Mouse (Mus musculus): ENCODE data around the gene Fam149b. TPM values are rescaled to one million over a fixed set of nuclear protein-coding genes. Genes with fewer than 3 reads are reported as not detected.

Gene Fam149b
- polyA plus RNA-seq, 1 experiment from 2014 or later = 56.1 TPM

DNA sequence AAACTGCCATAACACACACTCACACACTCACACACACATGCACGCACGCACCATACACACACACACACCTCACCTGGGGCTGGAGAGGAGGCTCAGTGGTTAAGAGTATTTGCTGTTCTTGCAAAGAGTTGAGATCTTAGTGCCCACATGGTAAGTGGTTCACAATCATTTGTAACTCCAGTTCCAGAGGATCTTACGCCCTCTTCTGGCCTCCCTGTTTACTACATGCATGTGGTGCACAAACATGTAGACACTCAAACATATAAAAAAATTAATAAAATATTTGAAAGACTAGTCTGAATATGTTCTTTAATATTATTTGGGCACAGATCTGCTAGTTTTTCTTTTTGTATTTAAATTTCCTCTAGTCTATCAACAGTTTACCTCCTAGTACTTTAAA lies 20.3 kb downstream of the Fam149b start:
- Histone ChIP-seq H3K27me3 (no peaks in the 10 kb centered on the region), H3K9ac (replicated peaks) (no peak overlapping the region), H3K36me3 (peaks cover 73% of the 10 kb centered on the region), H3K4me1 (no peaks in the 10 kb centered on the region), H3K9me3 (no peaks in the 10 kb centered on the region), H3K4me3 (no peak overlapping the region), H3K4me2 (replicated peaks) (no peak overlapping the region), H3K27ac (replicated peaks) (no peak overlapping the region)
- ATAC-seq (ENCODE audit: low FRiP score, low read depth) = no peak
- 92% methylated on average over 3 of the region's 3 CpGs for WGBS

GRCm38 (mm10) chr14:20370798-20371197 lies 22.8 kb downstream of the Fam149b start:
- H3K27me3 ChIP-seq = no peaks in the 10 kb centered on the region
- no peak for ATAC-seq (ENCODE audit: low FRiP score, low read depth)
- H3K36me3 ChIP-seq = peaks cover 67% of the 10 kb centered on the region
- H3K4me3 ChIP-seq = no peak overlapping the region
- no peaks in the 10 kb centered on the region for H3K4me1 ChIP-seq
- no peak overlapping the region for H3K9ac ChIP-seq (replicated peaks)
- no peak overlapping the region for H3K27ac ChIP-seq (replicated peaks)
- H3K4me2 ChIP-seq (replicated peaks) = no peak overlapping the region
- no peaks in the 10 kb centered on the region for H3K9me3 ChIP-seq
- 87% methylated on average over 7 of the region's 7 CpGs for WGBS

DNA sequence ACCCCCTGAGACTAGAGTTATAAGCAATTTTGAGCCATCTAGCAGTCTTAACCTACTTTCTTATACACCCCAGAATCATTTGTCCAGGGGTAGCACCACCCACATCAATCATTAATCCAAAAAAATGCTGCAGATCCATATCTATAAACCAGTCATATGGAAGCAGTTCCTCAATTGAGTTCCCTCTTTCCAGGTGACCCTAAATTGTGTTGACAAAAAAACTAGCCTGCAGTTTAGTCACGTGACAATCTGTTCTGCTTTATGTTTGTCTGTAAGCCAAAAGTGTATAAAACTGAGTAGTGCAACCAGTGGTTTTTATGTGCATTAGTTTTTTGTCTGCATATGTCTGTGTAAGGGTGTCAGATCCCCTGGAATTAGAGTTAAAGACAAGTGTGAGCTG lies 23.9 kb downstream of the Fam149b start:
- H3K27me3 ChIP-seq = no peaks in the 10 kb centered on the region
- no peak overlapping the region for H3K27ac ChIP-seq (replicated peaks)
- H3K36me3 ChIP-seq = peaks cover 68% of the 10 kb centered on the region
- no peaks in the 10 kb centered on the region for H3K4me1 ChIP-seq
- no peak for ATAC-seq (ENCODE audit: low FRiP score, low read depth)
- 92% methylated on average over 1 of the region's 1 CpGs for WGBS
- H3K4me2 ChIP-seq (replicated peaks) = no peak overlapping the region
- no peak overlapping the region for H3K9ac ChIP-seq (replicated peaks)
- H3K9me3 ChIP-seq = no peaks in the 10 kb centered on the region
- no peak overlapping the region for H3K4me3 ChIP-seq

DNA sequence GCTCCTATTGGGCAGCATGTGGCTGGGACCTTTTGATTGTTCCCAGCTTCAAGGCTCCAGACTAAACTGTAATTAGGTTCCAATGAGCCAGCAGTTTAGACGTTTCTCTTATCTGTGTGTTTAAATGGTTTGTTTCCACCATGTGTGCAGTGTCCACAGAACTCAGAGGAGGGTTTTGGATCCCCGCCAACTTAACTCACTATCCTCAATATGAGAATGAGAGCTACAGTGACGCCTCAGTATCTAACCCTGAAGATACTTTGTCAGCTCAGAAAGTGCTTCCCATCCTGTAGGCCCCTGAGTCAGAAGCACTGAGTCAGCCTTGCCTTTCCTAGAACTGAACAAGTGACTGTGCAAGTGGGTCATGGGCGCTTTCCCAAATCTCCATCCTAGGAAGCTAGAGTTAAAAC lies 29.2 kb downstream of the Fam149b start:
- H3K36me3 ChIP-seq = peaks cover 78% of the 10 kb centered on the region
- no peak overlapping the region for H3K9ac ChIP-seq (replicated peaks)
- no peaks in the 10 kb centered on the region for H3K4me1 ChIP-seq
- WGBS = 90% methylated on average over 4 of the region's 4 CpGs
- no peak for ATAC-seq (ENCODE audit: low FRiP score, low read depth)
- no peak overlapping the region for H3K27ac ChIP-seq (replicated peaks)
- H3K4me2 ChIP-seq (replicated peaks) = no peak overlapping the region
- H3K4me3 ChIP-seq = no peak overlapping the region
- H3K9me3 ChIP-seq = no peaks in the 10 kb centered on the region
- H3K27me3 ChIP-seq = no peaks in the 10 kb centered on the region

GRCm38 (mm10) chr14:20378313-20379061 lies 30.5 kb downstream of the Fam149b start:
- Histone ChIP-seq H3K4me1 (no peaks in the 10 kb centered on the region), H3K27ac (replicated peaks) (no peak overlapping the region), H3K9me3 (no peaks in the 10 kb centered on the region), H3K27me3 (no peaks in the 10 kb centered on the region), H3K4me3 (no peak overlapping the region), H3K4me2 (replicated peaks) (no peak overlapping the region), H3K36me3 (peaks cover 78% of the 10 kb centered on the region), H3K9ac (replicated peaks) (no peak overlapping the region)
- ATAC-seq (ENCODE audit: low FRiP score, low read depth) = no peak
- 43% methylated on average over 13 of the region's 13 CpGs for WGBS

GRCm38 (mm10) chr14:20379087-20379640 lies 31.2 kb downstream of the Fam149b start:
- Histone ChIP-seq H3K4me2 (replicated peaks) (no peak overlapping the region), H3K9ac (replicated peaks) (no peak overlapping the region), H3K4me3 (no peak overlapping the region), H3K36me3 (peaks cover 79% of the 10 kb centered on the region), H3K27me3 (no peaks in the 10 kb centered on the region), H3K27ac (replicated peaks) (no peak overlapping the region), H3K4me1 (no peaks in the 10 kb centered on the region), H3K9me3 (no peaks in the 10 kb centered on the region)
- no peak for ATAC-seq (ENCODE audit: low FRiP score, low read depth)
- WGBS = 92% methylated on average over 5 of the region's 5 CpGs

DNA sequence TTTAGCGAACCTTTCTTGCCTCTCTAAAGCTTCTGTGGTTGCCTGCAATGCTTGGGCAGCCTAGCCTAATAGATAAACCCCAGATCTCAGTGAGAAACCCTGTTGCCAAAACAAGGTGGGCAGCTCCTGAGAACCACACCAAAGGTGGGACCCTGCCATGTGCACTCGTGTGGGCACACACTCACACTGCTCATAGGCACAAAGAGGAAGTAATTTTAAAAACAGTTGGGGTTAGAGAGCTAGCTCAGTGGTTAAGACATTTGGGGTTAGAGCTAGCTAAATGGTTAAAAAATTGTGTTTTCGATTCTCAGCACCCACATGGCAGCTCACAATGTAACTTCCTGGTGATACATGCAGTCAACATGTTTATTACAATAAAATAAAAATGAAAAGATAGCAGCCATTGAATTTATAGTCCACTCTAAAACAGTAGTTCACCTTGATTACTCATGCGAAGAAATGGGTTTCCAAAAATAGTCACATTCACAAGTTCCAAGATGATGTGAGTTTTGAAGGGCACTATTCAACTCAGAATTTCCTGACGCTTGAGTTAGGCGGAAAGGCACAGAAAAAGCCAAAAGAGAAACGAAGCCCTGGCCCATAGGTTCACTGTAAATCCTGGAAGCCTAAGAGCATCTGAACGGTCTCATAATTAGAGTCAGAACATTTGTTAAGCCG lies 31.9 kb downstream of the Fam149b start:
- WGBS = 92% methylated on average over 9 of the region's 9 CpGs
- H3K27me3 ChIP-seq = no peaks in the 10 kb centered on the region
- H3K36me3 ChIP-seq = peaks cover 85% of the 10 kb centered on the region

GRCm38 (mm10) chr14:20388441-20389129 lies 40.6 kb downstream of the Fam149b start, which contains the start of gene Dnajc9:
Gene Dnajc9 (minus strand): TSS chr14:20388910.
- WGBS = under 1% methylated on average over 59 of the region's 59 CpGs
- H3K9me3 ChIP-seq = no peaks in the 10 kb centered on the region
- H3K9ac ChIP-seq (replicated peaks) = peak within 1 kb of the TSS; percentile 75
- peaks cover 42% of the 10 kb centered on the region for H3K4me1 ChIP-seq
- H3K36me3 ChIP-seq = peaks cover 45% of the 10 kb centered on the region
- H3K27me3 ChIP-seq = no peaks in the 10 kb centered on the region
- peak within 1 kb of the TSS; percentile 80 for H3K4me2 ChIP-seq (replicated peaks)
- peak within 1 kb of the TSS; percentile 79 for H3K4me3 ChIP-seq
- ATAC-seq (ENCODE audit: low FRiP score, low read depth) = peak; percentile 75
- H3K27ac ChIP-seq (replicated peaks) = peak within 1 kb of the TSS; percentile 62

More for the DNA sequence above, 31.9 kb downstream of the Fam149b start:
- Histone ChIP-seq H3K4me1 (no peaks in the 10 kb centered on the region), H3K27ac (replicated peaks) (no peak overlapping the region), H3K9ac (replicated peaks) (no peak overlapping the region), H3K9me3 (no peaks in the 10 kb centered on the region), H3K4me2 (replicated peaks) (no peak overlapping the region), H3K4me3 (no peak overlapping the region)
- no peak for ATAC-seq (ENCODE audit: low FRiP score, low read depth)

DNA sequence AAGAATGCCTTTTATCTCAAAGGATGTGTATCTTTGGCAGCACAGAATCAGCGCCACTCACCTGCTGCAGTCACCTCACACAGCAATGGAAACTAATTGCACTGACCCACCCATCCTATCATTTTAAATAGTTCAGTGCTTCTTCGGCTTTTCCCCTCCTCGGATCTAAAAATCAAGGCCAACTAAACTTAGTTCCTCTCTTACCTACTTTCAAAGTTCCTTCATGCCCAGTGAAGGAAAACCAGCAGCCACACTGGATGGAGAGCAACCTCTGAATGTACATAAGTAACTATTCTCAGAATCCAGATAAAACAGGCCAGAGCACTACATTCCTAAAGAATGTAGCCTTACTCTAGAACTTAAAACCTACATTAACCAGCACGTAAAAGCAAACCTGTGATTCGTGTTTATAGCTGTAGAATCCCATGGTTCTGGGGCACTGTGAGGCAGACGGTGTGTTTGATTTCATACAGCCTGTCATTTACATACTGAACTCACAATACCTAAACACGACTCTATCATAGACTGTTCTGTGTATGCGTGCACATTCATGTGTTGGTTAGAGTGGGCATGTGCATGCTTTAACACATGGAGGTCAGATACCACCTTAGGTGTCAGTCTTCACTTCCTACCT lies 41.6 kb downstream of the Fam149b start:
- no peaks in the 10 kb centered on the region for H3K9me3 ChIP-seq
- peak overlapping the region; percentile 75 for H3K9ac ChIP-seq (replicated peaks)
- no peaks in the 10 kb centered on the region for H3K27me3 ChIP-seq
- no peak for ATAC-seq (ENCODE audit: low FRiP score, low read depth)
- peak overlapping the region; percentile 80 for H3K4me2 ChIP-seq (replicated peaks)
- peak overlapping the region; percentile 79 for H3K4me3 ChIP-seq
- H3K4me1 ChIP-seq = peaks cover 48% of the 10 kb centered on the region
- peaks cover 36% of the 10 kb centered on the region for H3K36me3 ChIP-seq
- WGBS = 91% methylated on average over 8 of the region's 8 CpGs
- no peak overlapping the region for H3K27ac ChIP-seq (replicated peaks)

DNA sequence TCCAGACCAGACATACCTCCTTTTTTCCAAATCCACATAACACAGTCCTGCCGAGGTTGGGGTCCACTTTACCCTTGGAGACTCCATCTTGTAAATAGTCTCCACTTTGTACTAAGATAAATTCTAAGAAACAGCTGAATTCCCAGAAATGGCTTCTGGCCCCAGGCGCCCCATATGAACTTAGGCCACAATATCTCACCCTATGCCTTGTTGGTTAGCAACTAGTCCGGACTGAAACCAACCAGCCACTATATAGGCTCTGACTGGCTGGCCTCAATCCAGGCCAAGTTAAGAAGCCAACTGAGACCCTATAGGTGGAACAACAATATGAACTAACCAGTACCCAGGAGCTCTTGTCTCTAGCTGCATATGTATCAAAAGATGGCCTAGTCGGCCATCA lies 44.4 kb downstream of the Fam149b start:
- no peak overlapping the region for H3K4me3 ChIP-seq
- ATAC-seq (ENCODE audit: low FRiP score, low read depth) = no peak

DNA sequence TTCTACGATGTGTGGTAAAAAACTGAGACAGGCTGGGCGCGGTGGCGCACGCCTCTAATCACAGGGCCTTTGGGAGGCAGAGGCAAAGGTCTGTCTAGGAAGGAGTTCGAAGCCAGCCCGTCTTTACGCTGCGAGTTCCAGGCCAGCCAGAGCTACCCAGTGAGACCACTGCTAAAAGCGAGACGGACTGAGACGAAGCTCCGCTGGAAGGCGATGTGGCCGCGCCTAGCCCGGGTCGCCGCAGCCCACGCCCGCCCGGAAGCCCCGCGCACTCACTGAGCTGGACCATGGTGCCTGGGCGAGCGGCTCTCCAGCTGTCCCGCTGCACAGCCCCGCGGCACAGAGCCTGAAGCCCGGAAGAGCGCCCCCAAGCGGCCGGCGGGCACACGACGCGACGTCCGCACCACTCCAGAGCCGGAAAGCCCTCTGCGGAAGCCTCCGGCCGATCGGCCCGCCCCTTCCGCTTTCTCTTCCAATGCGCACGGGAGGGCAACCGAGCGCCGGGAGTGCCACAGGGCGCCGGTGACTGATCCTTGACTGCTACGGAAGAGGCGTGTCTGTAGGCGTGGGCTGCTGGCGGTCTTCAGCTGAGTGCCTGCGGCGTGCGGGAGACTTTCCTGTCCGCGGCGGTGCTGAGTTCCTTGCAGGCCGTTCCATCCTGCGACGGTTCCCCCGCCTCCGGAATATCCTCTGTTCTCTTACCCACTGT lies 45.4 kb downstream of the Fam149b start, which contains the start of gene Mrps16:
Gene Mrps16 (minus strand): TSS at position 430 of the 709 bp plus-strand sequence.
- Histone ChIP-seq H3K9ac (replicated peaks) (peak within 1 kb of the TSS; percentile 83), H3K4me2 (replicated peaks) (peak within 1 kb of the TSS; percentile 64), H3K27ac (replicated peaks) (peak within 1 kb of the TSS; percentile 83), H3K4me1 (peaks cover 18% of the 10 kb centered on the region), H3K27me3 (no peaks in the 10 kb centered on the region), H3K9me3 (no peaks in the 10 kb centered on the region), H3K4me3 (peak within 1 kb of the TSS; percentile 80), H3K36me3 (peaks cover 11% of the 10 kb centered on the region)
- WGBS = under 1% methylated on average over 68 of the region's 68 CpGs
- peak; percentile 96 for ATAC-seq (ENCODE audit: low FRiP score, low read depth)

More for the DNA sequence above, 44.4 kb downstream of the Fam149b start:
- Histone ChIP-seq H3K9me3 (no peaks in the 10 kb centered on the region), H3K27ac (replicated peaks) (no peak overlapping the region), H3K9ac (replicated peaks) (no peak overlapping the region), H3K4me1 (peaks cover 28% of the 10 kb centered on the region), H3K4me2 (replicated peaks) (no peak overlapping the region), H3K27me3 (no peaks in the 10 kb centered on the region), H3K36me3 (peaks cover 11% of the 10 kb centered on the region)
- WGBS = 89% methylated on average over 4 of the region's 4 CpGs

All from midbrain, embryonic 12.5 days (tissue).